Mouse (Mus musculus): ENCODE results near the gene Gspt1. TPM values are rescaled to one million over a fixed set of nuclear protein-coding genes. Genes with fewer than 3 reads are reported as not detected.

Gspt1 gene
- polyA plus RNA-seq, 1 experiment from 2014 or later: 53.2 TPM

DNA sequence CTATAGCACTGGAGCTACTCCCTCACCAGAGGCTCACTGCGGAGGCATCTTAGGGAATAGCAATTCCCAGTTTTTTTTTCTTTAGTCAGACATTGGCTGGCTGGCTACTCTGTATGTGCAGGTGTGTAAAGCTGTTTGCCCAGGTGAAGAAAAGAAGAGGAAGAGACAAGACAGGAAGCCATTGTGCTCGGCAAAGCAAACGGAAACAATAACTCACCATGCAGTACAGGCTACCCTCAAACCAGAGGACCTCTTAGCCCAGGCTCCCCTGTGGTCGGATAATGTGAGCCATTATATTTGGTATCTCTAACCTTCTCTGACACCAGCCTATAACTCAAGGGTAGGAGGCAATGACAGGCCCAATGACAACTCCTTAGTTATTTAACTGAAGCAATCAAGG, 57.1 kb downstream of the Gspt1 start:
- peaks cover 7% of the 10 kb centered on the region; the same call in 1 of the 2 replicates for H3K4me1 ChIP-seq (ENCODE audit: control insufficient read depth, insufficient read depth, low read length)
- no peaks in the 10 kb centered on the region for H3K27me3 ChIP-seq (ENCODE audit: control insufficient read depth, insufficient read depth, low read length)
- 92% methylated on average over 4 of the region's 4 CpGs for WGBS

DNA sequence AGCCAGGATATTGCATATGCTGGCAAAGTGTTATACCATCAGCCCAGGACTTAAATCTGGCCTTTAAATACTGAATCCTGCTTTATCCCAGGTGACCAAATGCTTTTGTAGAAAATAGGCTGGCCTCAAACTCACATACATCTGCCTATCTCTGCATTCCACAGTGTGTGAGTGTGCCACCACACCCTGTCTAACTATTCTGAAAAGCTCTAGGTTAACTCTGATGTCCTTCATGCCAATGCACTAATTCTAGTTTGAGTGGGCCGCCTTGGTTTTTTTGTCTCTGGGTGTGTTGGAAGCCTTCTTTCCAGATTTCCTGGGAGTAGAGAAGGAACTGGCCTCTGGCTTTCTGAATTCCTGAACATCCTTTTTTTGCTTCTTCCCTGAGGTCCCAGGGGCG, 60.9 kb downstream of the Gspt1 start:
- H3K9me3 ChIP-seq (ENCODE audit: control insufficient read depth, low read length): no peaks in the 10 kb centered on the region
- no peaks in the 10 kb centered on the region for H3K27me3 ChIP-seq (ENCODE audit: control insufficient read depth, insufficient read depth, low read length)
- 100% methylated on average over 2 of the region's 2 CpGs for WGBS
- peaks cover 59% of the 10 kb centered on the region for H3K36me3 ChIP-seq (ENCODE audit: control insufficient read depth, insufficient read depth, low read length)
- H3K4me3 ChIP-seq (ENCODE audit: low read depth, low read length): no peak overlapping the region
- H3K4me1 ChIP-seq (ENCODE audit: control insufficient read depth, insufficient read depth, low read length): no peaks in the 10 kb centered on the region
- H3K9ac ChIP-seq (replicated peaks; ENCODE audit: low read depth, low read length): no peak overlapping the region
- no peak overlapping the region for H3K4me2 ChIP-seq (ENCODE audit: low read depth, low read length)
- no peak for ATAC-seq (ENCODE audit: low read depth)
- no peak overlapping the region for H3K27ac ChIP-seq (ENCODE audit: low read depth, low read length)

More for the DNA sequence above, 57.1 kb downstream of the Gspt1 start:
- Histone ChIP-seq H3K36me3 (ENCODE audit: control insufficient read depth, insufficient read depth, low read length) (peaks cover 83% of the 10 kb centered on the region), H3K9me3 (ENCODE audit: control insufficient read depth, low read length) (no peaks in the 10 kb centered on the region), H3K27ac (ENCODE audit: low read depth, low read length) (no peak overlapping the region), H3K4me2 (ENCODE audit: low read depth, low read length) (no peak overlapping the region), H3K9ac (replicated peaks; ENCODE audit: low read depth, low read length) (no peak overlapping the region), H3K4me3 (ENCODE audit: low read depth, low read length) (no peak overlapping the region)
- ATAC-seq (ENCODE audit: low read depth): no peak

- no peak overlapping the region for H3K4me3 ChIP-seq (ENCODE audit: low read depth, low read length)
- no peak for ATAC-seq (ENCODE audit: low read depth)
- no peak overlapping the region for H3K27ac ChIP-seq (ENCODE audit: low read depth, low read length)
- H3K4me1 ChIP-seq (ENCODE audit: control insufficient read depth, insufficient read depth, low read length): no peaks in the 10 kb centered on the region
- 90% methylated on average over 7 of the region's 7 CpGs for WGBS
- peaks cover 30% of the 10 kb centered on the region for H3K36me3 ChIP-seq (ENCODE audit: control insufficient read depth, insufficient read depth, low read length)
- H3K4me2 ChIP-seq (ENCODE audit: low read depth, low read length): no peak overlapping the region
- H3K27me3 ChIP-seq (ENCODE audit: control insufficient read depth, insufficient read depth, low read length): no peaks in the 10 kb centered on the region
- no peak overlapping the region for H3K9ac ChIP-seq (replicated peaks; ENCODE audit: low read depth, low read length)
- H3K9me3 ChIP-seq (ENCODE audit: control insufficient read depth, low read length): no peaks in the 10 kb centered on the region
Observed at GRCm38 (mm10) chr16:11190150-11190549, 64.0 kb downstream of the Gspt1 start.

DNA sequence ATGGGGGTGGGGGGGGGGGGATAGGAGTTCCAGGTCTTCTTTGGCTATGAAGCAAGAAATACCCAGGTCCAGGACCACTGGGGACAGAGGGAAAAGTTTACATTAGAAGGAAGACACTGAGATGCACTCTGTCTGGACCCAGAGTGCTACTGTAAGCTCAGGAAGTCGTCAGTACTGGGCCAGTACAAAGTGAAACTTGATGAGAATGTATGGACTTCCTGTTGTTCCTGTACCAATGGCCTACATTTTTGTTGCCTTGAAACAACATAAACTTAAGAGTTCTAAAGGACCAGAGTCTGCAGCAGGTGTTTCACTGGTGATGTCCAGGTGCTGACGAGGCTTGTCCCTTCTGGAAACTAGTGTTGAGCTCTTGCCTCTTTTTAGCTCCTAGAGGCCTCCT, 76.7 kb downstream of the Gspt1 start:
- no peaks in the 10 kb centered on the region for H3K36me3 ChIP-seq (ENCODE audit: control insufficient read depth, insufficient read depth, low read length)
- no peak overlapping the region for H3K9ac ChIP-seq (replicated peaks; ENCODE audit: low read depth, low read length)
- WGBS: 82% methylated on average over 2 of the region's 2 CpGs
- no peak overlapping the region for H3K27ac ChIP-seq (ENCODE audit: low read depth, low read length)
- H3K4me3 ChIP-seq (ENCODE audit: low read depth, low read length): no peak overlapping the region
- H3K4me2 ChIP-seq (ENCODE audit: low read depth, low read length): no peak overlapping the region
- no peaks in the 10 kb centered on the region for H3K9me3 ChIP-seq (ENCODE audit: control insufficient read depth, low read length)
- peaks cover 13% of the 10 kb centered on the region; the same call in 1 of the 2 replicates for H3K4me1 ChIP-seq (ENCODE audit: control insufficient read depth, insufficient read depth, low read length)
- H3K27me3 ChIP-seq (ENCODE audit: control insufficient read depth, insufficient read depth, low read length): no peaks in the 10 kb centered on the region
- no peak for ATAC-seq (ENCODE audit: low read depth)

DNA sequence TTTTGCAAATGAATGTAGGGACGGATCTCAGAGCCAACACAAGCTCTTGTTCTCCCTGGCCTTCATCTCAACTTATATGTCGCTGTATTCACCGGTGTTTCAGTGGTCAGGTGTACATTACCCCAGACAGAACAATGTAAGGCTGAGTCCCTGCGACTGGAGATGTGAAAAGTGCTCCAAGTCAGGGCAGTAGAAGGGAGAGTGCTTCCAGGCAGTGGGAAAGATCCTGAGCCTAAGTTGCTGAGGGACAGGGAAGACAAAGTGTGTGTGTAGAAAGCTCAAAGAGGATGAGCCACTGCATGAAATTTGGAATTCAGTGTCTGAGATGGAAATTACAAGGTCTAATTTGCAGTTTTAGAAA, 77.3 kb downstream of the Gspt1 start:
- Histone ChIP-seq H3K36me3 (ENCODE audit: control insufficient read depth, insufficient read depth, low read length) (no peaks in the 10 kb centered on the region), H3K4me2 (ENCODE audit: low read depth, low read length) (peak overlapping the region; percentile 88), H3K4me1 (ENCODE audit: control insufficient read depth, insufficient read depth, low read length) (peaks cover 13% of the 10 kb centered on the region; the same call in 1 of the 2 replicates), H3K27ac (ENCODE audit: low read depth, low read length) (peak overlapping the region; percentile 80; the same call in 1 of the 2 replicates), H3K4me3 (ENCODE audit: low read depth, low read length) (peak overlapping the region; percentile 88), H3K27me3 (ENCODE audit: control insufficient read depth, insufficient read depth, low read length) (no peaks in the 10 kb centered on the region), H3K9me3 (ENCODE audit: control insufficient read depth, low read length) (no peaks in the 10 kb centered on the region), H3K9ac (replicated peaks; ENCODE audit: low read depth, low read length) (peak overlapping the region; percentile 76)
- 4% methylated on average over 4 of the region's 4 CpGs for WGBS
- ATAC-seq (ENCODE audit: low read depth): peak; percentile 1; the same call in 1 of the 2 replicates

- peak within 1 kb of the TSS; percentile 88 for H3K4me2 ChIP-seq (ENCODE audit: low read depth, low read length)
- peak within 1 kb of the TSS; percentile 76 for H3K9ac ChIP-seq (replicated peaks; ENCODE audit: low read depth, low read length)
- H3K4me3 ChIP-seq (ENCODE audit: low read depth, low read length): peak within 1 kb of the TSS; percentile 88
- H3K36me3 ChIP-seq (ENCODE audit: control insufficient read depth, insufficient read depth, low read length): no peaks in the 10 kb centered on the region
- peak; percentile 95 for ATAC-seq (ENCODE audit: low read depth)
- no peaks in the 10 kb centered on the region for H3K27me3 ChIP-seq (ENCODE audit: control insufficient read depth, insufficient read depth, low read length)
- H3K27ac ChIP-seq (ENCODE audit: low read depth, low read length): peak within 1 kb of the TSS; percentile 80
- H3K9me3 ChIP-seq (ENCODE audit: control insufficient read depth, low read length): no peaks in the 10 kb centered on the region
- peaks cover 13% of the 10 kb centered on the region; the same call in 1 of the 2 replicates for H3K4me1 ChIP-seq (ENCODE audit: control insufficient read depth, insufficient read depth, low read length)
- WGBS: under 1% methylated on average over 57 of the region's 57 CpGs
Observed at GRCm38 (mm10) chr16:11176208-11176883, 77.8 kb downstream of the Gspt1 start, which contains the start of gene Zc3h7a. TSS of gene Zc3h7a (minus strand) at chr16:11176393.

GRCm38 (mm10) chr16:11175489-11176207, 78.5 kb downstream of the Gspt1 start:
- Histone ChIP-seq H3K9ac (replicated peaks; ENCODE audit: low read depth, low read length) (peak overlapping the region; percentile 76), H3K4me3 (ENCODE audit: low read depth, low read length) (peak overlapping the region; percentile 88), H3K9me3 (ENCODE audit: control insufficient read depth, low read length) (no peaks in the 10 kb centered on the region), H3K36me3 (ENCODE audit: control insufficient read depth, insufficient read depth, low read length) (no peaks in the 10 kb centered on the region), H3K4me1 (ENCODE audit: control insufficient read depth, insufficient read depth, low read length) (peaks cover 13% of the 10 kb centered on the region; the same call in 1 of the 2 replicates), H3K27ac (ENCODE audit: low read depth, low read length) (peak overlapping the region; percentile 80), H3K27me3 (ENCODE audit: control insufficient read depth, insufficient read depth, low read length) (no peaks in the 10 kb centered on the region), H3K4me2 (ENCODE audit: low read depth, low read length) (peak overlapping the region; percentile 88)
- peak; percentile 65 for ATAC-seq (ENCODE audit: low read depth)
- WGBS: under 1% methylated on average over 67 of the region's 72 CpGs

DNA sequence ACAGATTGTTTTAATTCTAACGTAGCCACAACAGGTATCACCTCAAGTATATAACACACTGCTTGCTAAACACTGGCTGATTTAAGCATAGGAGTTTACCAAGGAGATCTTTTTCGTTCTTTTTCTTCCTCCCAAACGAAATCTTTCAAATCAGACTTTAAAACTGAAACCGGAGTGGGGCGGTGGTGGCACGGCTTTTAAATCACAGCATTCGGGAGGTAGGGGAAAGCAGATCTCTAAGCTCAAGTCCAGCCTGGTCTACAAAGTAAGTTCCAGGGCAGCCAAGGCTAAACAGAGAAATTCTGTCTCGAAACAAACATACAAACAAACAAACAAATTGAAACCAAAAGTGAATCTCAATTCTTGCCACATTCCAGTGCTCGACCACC, 79.0 kb downstream of the Gspt1 start:
- Histone ChIP-seq H3K36me3 (ENCODE audit: control insufficient read depth, insufficient read depth, low read length) (no peaks in the 10 kb centered on the region), H3K27ac (ENCODE audit: low read depth, low read length) (peak overlapping the region; percentile 80; the same call in 1 of the 2 replicates), H3K4me3 (ENCODE audit: low read depth, low read length) (peak overlapping the region; percentile 88), H3K4me1 (ENCODE audit: control insufficient read depth, insufficient read depth, low read length) (peaks cover 13% of the 10 kb centered on the region; the same call in 1 of the 2 replicates), H3K27me3 (ENCODE audit: control insufficient read depth, insufficient read depth, low read length) (no peaks in the 10 kb centered on the region), H3K9me3 (ENCODE audit: control insufficient read depth, low read length) (no peaks in the 10 kb centered on the region), H3K9ac (replicated peaks; ENCODE audit: low read depth, low read length) (peak overlapping the region; percentile 76), H3K4me2 (ENCODE audit: low read depth, low read length) (peak overlapping the region; percentile 88)
- no peak for ATAC-seq (ENCODE audit: low read depth)
- WGBS: 7% methylated on average over 9 of the region's 9 CpGs

GRCm38 (mm10) chr16:11174671-11175081, 79.4 kb downstream of the Gspt1 start:
- H3K27me3 ChIP-seq (ENCODE audit: control insufficient read depth, insufficient read depth, low read length): no peaks in the 10 kb centered on the region
- peaks cover 13% of the 10 kb centered on the region; the same call in 1 of the 2 replicates for H3K4me1 ChIP-seq (ENCODE audit: control insufficient read depth, insufficient read depth, low read length)
- no peaks in the 10 kb centered on the region for H3K36me3 ChIP-seq (ENCODE audit: control insufficient read depth, insufficient read depth, low read length)
- no peak overlapping the region for H3K9ac ChIP-seq (replicated peaks; ENCODE audit: low read depth, low read length)
- peak overlapping the region; percentile 88 for H3K4me2 ChIP-seq (ENCODE audit: low read depth, low read length)
- H3K4me3 ChIP-seq (ENCODE audit: low read depth, low read length): peak overlapping the region; percentile 88
- 14% methylated on average over 10 of the region's 10 CpGs for WGBS
- no peak for ATAC-seq (ENCODE audit: low read depth)
- no peak overlapping the region; the same call in 1 of the 2 replicates for H3K27ac ChIP-seq (ENCODE audit: low read depth, low read length)
- H3K9me3 ChIP-seq (ENCODE audit: control insufficient read depth, low read length): no peaks in the 10 kb centered on the region
